Mouse (Mus musculus) thymus, postnatal 10 days (tissue): ENCODE data around the gene Itpkb.
"Not testable (repeated sequence)": the region's sequence is repeated elsewhere in the genome, so short reads cannot be mapped to it uniquely, and the experiment has no call there.

Experiments
- DNase-seq, 2 experiments: peaks; one replicate each; pipeline ENCODE4 v3.0.0; 2021; ENCODE audit warnings: low spot score in 2 of 2

Gene Itpkb

GRCm38 (mm10) chr1:180368112-180368511 lies 37.8 kb downstream of the Itpkb start:
- no peak for DNase-seq

- DNase-seq: no peak
Observed at GRCm38 (mm10) chr1:180368646-180369045, 38.4 kb downstream of the Itpkb start.

- DNase-seq: no peak
Observed at GRCm38 (mm10) chr1:180370858-180371652, 40.8 kb downstream of the Itpkb start.

- not testable (repeated sequence) for DNase-seq
Observed at GRCm38 (mm10) chr1:180372258-180372657, 42.0 kb downstream of the Itpkb start.

- no peak for DNase-seq
Observed at GRCm38 (mm10) chr1:180376598-180376997, 46.3 kb downstream of the Itpkb start.

- DNase-seq: no peak
Observed at GRCm38 (mm10) chr1:180379559-180379958, 49.3 kb downstream of the Itpkb start.

- no peak for DNase-seq
Observed at GRCm38 (mm10) chr1:180382358-180382757, 52.1 kb downstream of the Itpkb start.

- no peak for DNase-seq
Observed at GRCm38 (mm10) chr1:180383884-180384283, 53.6 kb downstream of the Itpkb start.

- no peak for DNase-seq
Observed at GRCm38 (mm10) chr1:180384486-180384885, 54.2 kb downstream of the Itpkb start.

- no peak for DNase-seq
Observed at GRCm38 (mm10) chr1:180385308-180385707, 55.0 kb downstream of the Itpkb start.

- DNase-seq: peak; percentile 96 to 97
Observed at GRCm38 (mm10) chr1:180386951-180387749, 56.9 kb downstream of the Itpkb start.

GRCm38 (mm10) chr1:180387750-180388480 lies 57.6 kb downstream of the Itpkb start:
- no peak for DNase-seq

GRCm38 (mm10) chr1:180388481-180388880 lies 58.2 kb downstream of the Itpkb start:
- peak; percentile 70 to 74 for DNase-seq

- DNase-seq: not testable (repeated sequence)
Observed at GRCm38 (mm10) chr1:180389213-180389760, 59.0 kb downstream of the Itpkb start.

GRCm38 (mm10) chr1:180390321-180390731 lies 60.0 kb downstream of the Itpkb start:
- DNase-seq: peak; percentile 64 to 72

- DNase-seq: no peak
Observed at GRCm38 (mm10) chr1:180390746-180391574, 60.7 kb downstream of the Itpkb start.

- DNase-seq: no peak
Observed at GRCm38 (mm10) chr1:180391575-180391945, 61.3 kb downstream of the Itpkb start.

- no peak for DNase-seq
Observed at GRCm38 (mm10) chr1:180392137-180392798, 62.0 kb downstream of the Itpkb start.

GRCm38 (mm10) chr1:180393017-180393797 lies 62.9 kb downstream of the Itpkb start:
- peak; percentile 63 to 65 for DNase-seq

GRCm38 (mm10) chr1:180393873-180394272 lies 63.6 kb downstream of the Itpkb start:
- DNase-seq: no peak
